Mouse (Mus musculus) CH12.LX (cell line): ENCODE results near the gene 5730596B20Rik. TPM values are rescaled to one million over a fixed set of nuclear protein-coding genes. Genes with fewer than 3 reads are reported as not detected.

Experiments used
- DNase-seq: peaks from one replicate; pipeline ENCODE4 v3.0.0-alpha.2; 2013; ENCODE audit errors: extremely low read depth
- H3K27ac ChIP-seq: 2 replicates; pipeline ENCODE4 v1.5.1; 2012; ENCODE audit warnings: low read depth, mild to moderate bottlenecking, control low read depth, moderate library complexity; ENCODE audit not compliant: insufficient read depth
- H3K27me3 ChIP-seq: replicated peaks from 2 replicates; pipeline ENCODE3; 2012; ENCODE audit warnings: inconsistent platforms
- H3K36me3 ChIP-seq, 2 experiments: replicated peaks in 1 of 2; 2 replicates each; pipeline versions ENCODE3 to v1.6.1; 2012; ENCODE audit warnings: inconsistent platforms in 1 of 2, low read length in 1 of 2, mild to moderate bottlenecking in 1 of 2, mixed read lengths in 1 of 2, moderate library complexity in 1 of 2; ENCODE audit not compliant: control insufficient read depth in 1 of 2, insufficient read depth in 1 of 2
- H3K4me1 ChIP-seq, 2 experiments: 2 replicates each; pipeline ENCODE4 v1.6.1; 2012; ENCODE audit warnings: inconsistent platforms in 1 of 2, moderate library complexity in 1 of 2; ENCODE audit not compliant: insufficient read depth in 2 of 2, control insufficient read depth in 1 of 2
- H3K4me2 ChIP-seq: 2 replicates; pipeline ENCODE4 v1.6.1; 2012; ENCODE audit warnings: low read depth, mild to moderate bottlenecking, control low read depth; ENCODE audit not compliant: poor library complexity, insufficient read depth, severe bottlenecking
- H3K4me3 ChIP-seq, 3 experiments: fragments of 150-350 bp in 1 of 3; sonication (generic) in 1 of 3; replicated peaks in 1 of 3; 2 replicates each; pipeline versions ENCODE3 to v1.5.1; 2011 to 2012; ENCODE audit warnings: low read depth in 2 of 3, low read length in 2 of 3, mild to moderate bottlenecking in 2 of 3, moderate library complexity in 2 of 3, control low read depth in 1 of 3, improper control_type of control experiment in 1 of 3, inconsistent platforms in 1 of 3, mixed read lengths in 1 of 3; ENCODE audit not compliant: poor library complexity in 1 of 3
- H3K79me2 ChIP-seq: replicated peaks from 2 replicates; pipeline ENCODE4 v1.6.1; 2012; ENCODE audit warnings: mild to moderate bottlenecking, moderate library complexity; ENCODE audit not compliant: control insufficient read depth, poor library complexity, insufficient read depth, severe bottlenecking; ENCODE audit errors: extremely low read depth
- H3K9ac ChIP-seq: 2 replicates; pipeline ENCODE4 v1.6.1; 2012; ENCODE audit warnings: low read depth, mild to moderate bottlenecking, control low read depth, moderate library complexity; ENCODE audit not compliant: insufficient read depth
- H3K9me3 ChIP-seq: replicated peaks from 2 replicates; pipeline ENCODE3; 2012; ENCODE audit warnings: low read length, inconsistent platforms, mixed read lengths
- BHLHE40 ChIP-seq: IDR thresholded peaks from 2 replicates; pipeline ENCODE4 v1.6.1; 2011; ENCODE audit warnings: mild to moderate bottlenecking, low read depth, low read length, improper control_type of control experiment
- CHD1 ChIP-seq: IDR thresholded peaks from 2 replicates; pipeline ENCODE4 v1.6.1; 2012; ENCODE audit warnings: low read depth, low read length, improper control_type of control experiment, inconsistent platforms
- CTCF ChIP-seq, 2 experiments: IDR thresholded peaks in 1 of 2; conservative IDR thresholded peaks in 1 of 2; 2 replicates each; pipeline ENCODE4 v1.5.1; 2011 to 2012; ENCODE audit warnings: low read depth in 2 of 2, low read length in 2 of 2, improper control_type of control experiment in 1 of 2, inconsistent platforms in 1 of 2, mild to moderate bottlenecking in 1 of 2, moderate library complexity in 1 of 2
- E2F4 ChIP-seq: IDR thresholded peaks from 2 replicates; pipeline ENCODE4 v1.6.1; 2011; ENCODE audit warnings: low read depth, low read length, improper control_type of control experiment; ENCODE audit not compliant: insufficient replicate concordance
- ELF1 ChIP-seq: IDR thresholded peaks from 2 replicates; pipeline ENCODE4 v1.6.1; 2014; ENCODE audit warnings: low read depth, mild to moderate bottlenecking, inconsistent platforms, low read length, improper control_type of control experiment
- EP300 ChIP-seq: IDR thresholded peaks from 2 replicates; pipeline ENCODE4 v1.6.1; 2011; ENCODE audit warnings: low read length, improper control_type of control experiment
- ETS1 ChIP-seq: conservative IDR thresholded peaks from 2 replicates; pipeline ENCODE4 v1.6.1; 2012; ENCODE audit warnings: low read depth, mild to moderate bottlenecking, inconsistent platforms, low read length, improper control_type of control experiment, moderate library complexity
- GABPA ChIP-seq: IDR thresholded peaks from 2 replicates; pipeline ENCODE4 v1.6.1; 2012; ENCODE audit warnings: low read depth, low read length, improper control_type of control experiment, inconsistent platforms; ENCODE audit not compliant: insufficient replicate concordance
- HCFC1 ChIP-seq: IDR thresholded peaks from 2 replicates; pipeline ENCODE4 v1.6.1; 2012; ENCODE audit warnings: low read depth, mild to moderate bottlenecking, inconsistent platforms, low read length, improper control_type of control experiment
- IRF4 ChIP-seq: IDR thresholded peaks from 2 replicates; pipeline ENCODE4 v1.6.1; 2014; ENCODE audit warnings: low read depth, mild to moderate bottlenecking, inconsistent platforms, low read length, improper control_type of control experiment
- JUND ChIP-seq: conservative IDR thresholded peaks from 2 replicates; pipeline ENCODE4 v1.6.1; 2011; ENCODE audit warnings: low read depth, low read length, improper control_type of control experiment
- MAZ ChIP-seq: IDR thresholded peaks from 2 replicates; pipeline ENCODE4 v1.6.1; 2012; ENCODE audit warnings: low read depth, mild to moderate bottlenecking, inconsistent platforms, low read length, improper control_type of control experiment, moderate library complexity
- MEF2A ChIP-seq: IDR thresholded peaks from 2 replicates; pipeline ENCODE4 v1.6.1; 2014; ENCODE audit warnings: low read depth, mild to moderate bottlenecking, inconsistent platforms, low read length, improper control_type of control experiment, borderline replicate concordance
- MXI1 ChIP-seq: IDR thresholded peaks from 2 replicates; pipeline ENCODE4 v1.6.1; 2011; ENCODE audit warnings: mild to moderate bottlenecking, low read depth, low read length, improper control_type of control experiment
- MYC ChIP-seq: IDR thresholded peaks from 2 replicates; pipeline ENCODE4 v1.6.1; 2011; ENCODE audit warnings: low read depth, mild to moderate bottlenecking, improper control_type of control experiment, low read length
- NELFE ChIP-seq: IDR thresholded peaks from 2 replicates; pipeline ENCODE4 v1.6.1; 2011; ENCODE audit warnings: low read depth, low read length, improper control_type of control experiment
- RAD21 ChIP-seq: IDR thresholded peaks from 2 replicates; pipeline ENCODE4 v1.6.1; 2011; ENCODE audit warnings: low read depth, mild to moderate bottlenecking, low read length, improper control_type of control experiment, moderate library complexity
- RCOR1 ChIP-seq: conservative IDR thresholded peaks from 2 replicates; pipeline ENCODE4 v1.6.1; 2012; ENCODE audit warnings: low read depth, mild to moderate bottlenecking, inconsistent platforms, low read length, improper control_type of control experiment
- SIN3A ChIP-seq: IDR thresholded peaks from 2 replicates; pipeline ENCODE4 v1.6.1; 2012; ENCODE audit warnings: low read length, improper control_type of control experiment, inconsistent platforms
- SMC3 ChIP-seq: IDR thresholded peaks from 2 replicates; pipeline ENCODE4 v1.6.1; 2011; ENCODE audit warnings: low read depth, low read length, improper control_type of control experiment
- UBTF ChIP-seq: IDR thresholded peaks from 2 replicates; pipeline ENCODE4 v1.6.1; 2012; ENCODE audit warnings: low read depth, mild to moderate bottlenecking, inconsistent platforms, low read length, improper control_type of control experiment, moderate library complexity
- USF1 ChIP-seq: IDR thresholded peaks from 2 replicates; pipeline ENCODE4 v1.6.1; 2014; ENCODE audit warnings: low read depth, mild to moderate bottlenecking, inconsistent platforms, low read length, improper control_type of control experiment
- ZMIZ1 ChIP-seq: IDR thresholded peaks from 2 replicates; pipeline ENCODE4 v1.6.1; 2012; ENCODE audit warnings: low read depth, mild to moderate bottlenecking, inconsistent platforms, low read length, improper control_type of control experiment
- ZNF384 ChIP-seq: IDR thresholded peaks from 2 replicates; pipeline ENCODE4 v1.6.1; 2012; ENCODE audit warnings: low read depth, low read length, improper control_type of control experiment, inconsistent platforms
- dilution Hi-C: fragments of 300-500 bp; cut with MboI; formaldehyde crosslinking; loops from 2 replicates; pipeline ENCODE4 v1.14.3; 2020; ENCODE audit warnings: low sequenced_read_pairs; ENCODE audit not compliant: extremely low pct_unique_long_range_greater_than_20kb, extremely low pct_ligation_motif_present
- in situ Hi-C: fragments of 300-500 bp; cut with MboI; formaldehyde crosslinking; loops from 3 replicates; pipeline ENCODE4 v1.14.3; 2019; ENCODE audit warnings: low sequenced_read_pairs, low pct_ligation_motif_present, low pct_unique_long_range_greater_than_20kb, mixed read lengths
- polyA plus RNA-seq: library from polyadenylated mRNA; unstranded; fragments of >175 nt; gene quantifications from 2 replicates; pipeline ENCODE4 v1.2.1, GENCODE M21; 2012; ENCODE audit warnings: low read depth; ENCODE audit not compliant: insufficient read length
- total RNA-seq, 2 experiments: library from RNA; depleted of rRNA; stranded (reverse); fragments of 300-350 nt in 1 of 2; fragments of >200 nt in 1 of 2; gene quantifications; 2 replicates each; pipeline ENCODE4 v1.2.3; 2012 to 2014

5730596B20Rik gene
- total and polyA plus RNA-seq, 3 experiments, result 0.07 TPM; not detected in 2

DNA sequence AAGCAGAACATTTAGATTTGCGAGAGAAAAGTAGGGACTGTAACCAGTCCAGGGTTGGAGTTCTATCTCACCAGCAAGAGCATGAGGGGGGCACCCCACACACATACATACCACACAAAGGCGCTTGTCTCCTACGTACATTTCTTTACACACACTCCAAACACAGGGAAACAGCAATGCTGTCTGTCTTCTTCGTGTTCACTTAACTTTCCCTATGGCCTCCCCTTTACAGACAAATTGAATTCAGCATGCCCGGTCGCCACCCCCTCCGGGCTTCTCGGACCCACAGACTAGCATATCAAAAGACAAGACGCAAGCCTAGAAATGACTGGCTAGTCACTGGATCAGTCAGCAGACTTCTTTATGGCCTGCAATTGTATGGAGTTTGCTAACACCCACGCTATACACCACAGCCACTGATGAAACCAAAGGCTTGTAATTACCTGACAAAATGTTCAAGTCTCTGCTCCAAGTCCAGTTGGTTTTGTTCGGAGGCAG is 3.0 kb downstream of the 5730596B20Rik start:
- in situ Hi-C loops, result no loop called here
- Histone ChIP-seq H3K9me3 (peaks cover 2% of the 10 kb centered on the region), H3K79me2 (no peaks in the 10 kb centered on the region), H3K4me3 (no peak overlapping the region), H3K36me3 (no peaks in the 10 kb centered on the region), H3K27ac (no peak overlapping the region), H3K27me3 (no peaks in the 10 kb centered on the region), H3K4me2 (no peak overlapping the region), H3K4me1 (no peaks in the 10 kb centered on the region), H3K9ac (no peak overlapping the region)
- TF ChIP-seq GABPA (no peak), CTCF (conservative IDR thresholded peaks at IDR 0.05 in 1 of 2, IDR thresholded peaks at IDR 0.05 in 1 of 2; ENCODE audit: low read depth in 2 of 2, low read length in 2 of 2) (no peak), MEF2A (no peak), ETS1 (no peak), ELF1 (no peak)
- DNase-seq, result no peak
- dilution Hi-C loops, result no loop called here

DNA sequence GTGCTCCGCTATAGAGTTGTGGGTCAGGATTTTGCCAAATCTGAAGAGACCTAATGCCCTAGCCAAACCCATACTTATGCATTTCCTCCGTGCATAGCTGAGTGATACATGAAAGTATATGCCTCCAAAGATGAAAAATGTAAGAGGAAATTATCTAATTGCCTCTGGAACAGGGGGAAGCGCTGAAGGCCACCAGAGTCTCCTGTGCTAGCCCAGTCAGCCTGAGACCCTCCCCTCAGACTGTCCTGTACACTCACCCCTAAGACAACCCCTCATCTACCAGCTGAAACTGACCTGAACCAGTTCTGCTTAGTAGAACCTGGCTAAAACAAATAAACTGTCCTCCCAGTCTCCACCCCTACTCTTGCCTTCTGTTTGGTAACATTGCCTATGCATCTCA is 3.4 kb downstream of the 5730596B20Rik start:
- H3K27ac ChIP-seq, result no peak overlapping the region
- H3K36me3 ChIP-seq, result no peaks in the 10 kb centered on the region
- dilution Hi-C loops, result no loop called here
- no peaks in the 10 kb centered on the region for H3K9me3 ChIP-seq
- no peak for DNase-seq
- H3K27me3 ChIP-seq, result no peaks in the 10 kb centered on the region
- no peaks in the 10 kb centered on the region for H3K4me1 ChIP-seq
- in situ Hi-C loops, result no loop called here
- TF ChIP-seq NELFE (no peak), BHLHE40 (no peak), SMC3 (no peak), RAD21 (no peak), MYC (no peak), RCOR1 (no peak), E2F4 (no peak), GABPA (no peak), IRF4 (no peak), MXI1 (no peak), UBTF (no peak), ZMIZ1 (no peak), CHD1 (no peak), USF1 (no peak), ZNF384 (no peak), JUND (no peak), MAZ (no peak), SIN3A (no peak), HCFC1 (no peak), EP300 (no peak)
- H3K9ac ChIP-seq, result no peak overlapping the region
- H3K79me2 ChIP-seq, result no peaks in the 10 kb centered on the region
- H3K4me2 ChIP-seq, result no peak overlapping the region
- no peak overlapping the region for H3K4me3 ChIP-seq
